Mouse (Mus musculus): Measurements from ENCODE around the gene Slc25a29. TPM values are rescaled to one million over a fixed set of nuclear protein-coding genes. Genes with fewer than 3 reads are reported as not detected.
A peak's percentile ranks its signal among the peaks of the same experiment; 100 is the strongest.

The Slc25a29 gene
- total RNA-seq, 2 experiments from 2014 or later = 2.1 to 2.2 TPM

GRCm38 (mm10) chr12:108833408-108833807 is 2.3 kb downstream of the Slc25a29 start:
- no peak for DNase-seq

DNA sequence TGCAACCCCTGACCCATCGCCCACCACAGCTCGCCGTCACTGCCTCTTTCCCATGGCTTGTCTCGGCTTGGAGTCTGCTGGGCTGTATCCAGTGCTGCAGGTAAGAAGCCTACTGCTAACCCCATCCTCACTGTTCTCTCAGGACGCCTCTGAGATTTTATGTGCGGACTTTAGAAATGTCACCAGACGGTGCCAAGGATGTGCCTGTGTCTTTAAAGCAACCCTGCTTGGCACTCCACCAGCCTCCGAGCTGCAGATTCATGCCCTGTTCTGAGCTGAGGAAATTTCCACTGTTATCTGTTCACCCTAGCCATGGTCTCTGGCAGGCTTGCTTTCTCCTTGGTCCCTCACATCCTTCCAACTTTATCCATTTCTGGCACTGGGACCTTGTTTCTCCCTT is 2.8 kb downstream of the Slc25a29 start:
- no peak for DNase-seq

- peak; percentile 55 for DNase-seq
Measured at GRCm38 (mm10) chr12:108831966-108832643, 3.6 kb downstream of the Slc25a29 start.

GRCm38 (mm10) chr12:108830358-108830757 is 5.3 kb downstream of the Slc25a29 start:
- DNase-seq = no peak

GRCm38 (mm10) chr12:108829636-108830035 is 6.0 kb downstream of the Slc25a29 start:
- no peak for DNase-seq

DNA sequence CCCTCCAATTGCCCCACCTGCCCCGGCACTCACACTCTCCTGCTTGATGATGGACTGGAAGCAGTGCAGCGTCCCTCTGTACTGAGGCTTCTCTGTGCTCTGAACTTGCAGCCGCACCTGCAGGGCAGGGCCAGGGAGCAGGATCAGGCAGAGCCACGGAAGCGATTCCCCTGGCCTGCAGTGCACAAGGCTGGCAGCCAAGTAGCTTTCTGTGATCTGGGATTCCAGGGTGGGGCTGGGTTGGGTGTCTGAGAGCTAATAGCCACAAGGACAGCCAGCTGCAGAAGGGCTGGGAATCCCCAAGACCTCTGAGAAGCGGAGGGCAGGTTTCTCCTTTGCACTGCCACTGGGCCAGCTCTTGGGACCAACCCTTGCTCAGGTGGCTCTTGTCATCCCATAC is 8.0 kb downstream of the Slc25a29 start:
- no peak for DNase-seq

DNA sequence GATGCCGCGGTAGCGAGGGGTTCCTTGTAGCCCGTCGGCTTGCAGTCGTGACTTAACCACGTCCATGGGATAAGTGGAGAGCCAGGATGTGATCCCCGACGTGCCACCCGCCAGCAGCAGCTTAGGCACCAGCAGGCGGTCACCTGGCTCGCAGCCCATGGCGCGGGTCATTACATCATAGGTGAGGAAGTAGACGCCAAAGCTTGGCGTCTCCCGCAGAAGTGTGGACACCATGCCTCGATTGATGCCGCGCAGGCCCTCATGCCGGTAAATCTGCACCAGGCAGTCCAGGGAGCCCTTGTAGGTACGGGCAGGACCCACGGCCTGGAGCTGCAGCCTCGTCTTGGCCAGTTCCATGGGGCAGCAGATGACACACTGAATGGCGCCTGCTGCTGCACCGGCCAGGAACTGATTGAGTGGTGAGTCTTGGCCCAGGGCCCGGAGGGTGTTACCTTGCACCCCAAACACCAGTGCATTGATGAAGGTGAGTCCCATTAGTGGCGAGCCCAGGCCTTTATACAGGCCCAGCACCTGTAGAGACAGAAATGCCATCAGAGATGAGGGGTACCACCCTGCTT is 8.6 kb downstream of the Slc25a29 start:
- no peak for DNase-seq

DNA sequence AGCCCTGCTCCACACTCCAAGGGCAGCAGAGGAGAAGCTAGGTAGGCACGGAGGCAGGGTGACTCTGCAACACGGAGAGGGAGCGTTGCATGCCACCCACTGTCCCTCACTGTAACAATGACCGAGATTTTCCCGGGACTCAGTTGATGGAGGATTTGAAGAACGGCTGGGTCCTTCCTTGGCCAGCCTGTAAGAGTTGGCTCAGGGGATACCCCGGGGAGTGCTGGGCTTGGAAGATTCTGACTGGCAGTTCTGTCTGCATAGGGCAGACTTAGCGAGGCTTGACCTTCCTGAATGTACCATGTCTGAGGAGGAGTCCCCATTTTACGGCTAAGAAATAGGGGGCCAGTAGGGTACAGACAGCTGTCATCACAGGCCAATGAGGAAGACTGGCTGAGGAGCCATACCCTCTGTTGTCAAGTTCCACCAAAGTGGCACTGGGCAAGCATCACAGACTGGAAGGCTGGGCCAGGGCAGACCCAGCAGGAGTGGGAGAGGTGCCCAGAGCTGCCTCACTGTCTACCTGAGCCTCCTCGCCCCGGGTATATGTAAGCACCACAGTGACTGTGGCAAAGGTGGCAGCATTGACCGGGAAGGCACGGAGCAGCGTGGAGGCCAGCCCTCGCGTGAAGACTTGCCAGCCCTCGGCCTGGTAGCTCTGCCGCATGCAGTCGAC is 9.3 kb downstream of the Slc25a29 start:
- no peak for DNase-seq

GRCm38 (mm10) chr12:108825561-108826224 is 10.0 kb downstream of the Slc25a29 start:
- DNase-seq = no peak

GRCm38 (mm10) chr12:108824225-108824874 is 11.3 kb downstream of the Slc25a29 start:
- no peak for DNase-seq

DNA sequence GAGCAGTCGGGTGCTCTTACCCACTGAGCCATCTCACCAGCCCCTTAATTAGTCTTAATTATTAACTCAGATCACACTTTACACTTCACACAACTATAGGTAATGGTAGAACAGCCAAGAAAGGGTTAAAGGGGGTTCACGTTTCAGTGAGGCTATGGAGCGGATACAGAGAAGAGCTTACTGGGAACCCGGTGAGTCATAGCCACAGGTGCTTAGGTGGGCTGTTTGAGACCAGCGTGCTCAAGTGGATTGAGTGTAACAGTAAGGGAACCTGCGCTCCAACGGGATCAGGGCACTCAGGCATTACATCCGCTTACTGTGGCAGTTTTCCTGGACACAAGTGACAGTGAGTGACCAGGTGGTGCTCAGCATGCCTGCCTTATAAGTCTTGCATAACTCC is 12.6 kb downstream of the Slc25a29 start:
- no peak for DNase-seq

- no peak for DNase-seq
Measured at GRCm38 (mm10) chr12:108820461-108820860, 15.2 kb downstream of the Slc25a29 start.

DNA sequence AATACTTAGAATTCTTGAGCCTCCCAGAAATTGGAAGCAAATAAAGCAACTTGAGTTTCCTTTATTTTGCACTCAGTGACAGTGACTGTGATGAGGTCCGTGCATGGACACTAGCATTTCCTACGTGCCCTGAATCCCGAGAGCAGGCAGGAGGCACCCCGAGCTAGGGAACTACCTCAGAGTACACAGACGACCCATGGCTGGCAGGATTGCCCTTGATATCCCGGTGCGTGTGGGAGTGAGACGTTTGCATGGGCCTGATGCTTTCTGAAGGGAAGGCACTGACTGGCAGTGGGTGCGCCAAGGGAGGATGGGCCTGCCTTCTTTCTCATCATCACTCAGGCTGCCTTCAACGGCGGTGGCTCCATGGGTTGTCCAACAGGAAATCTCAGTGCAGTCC is 19.1 kb downstream of the Slc25a29 start:
- no peak for DNase-seq

DNA sequence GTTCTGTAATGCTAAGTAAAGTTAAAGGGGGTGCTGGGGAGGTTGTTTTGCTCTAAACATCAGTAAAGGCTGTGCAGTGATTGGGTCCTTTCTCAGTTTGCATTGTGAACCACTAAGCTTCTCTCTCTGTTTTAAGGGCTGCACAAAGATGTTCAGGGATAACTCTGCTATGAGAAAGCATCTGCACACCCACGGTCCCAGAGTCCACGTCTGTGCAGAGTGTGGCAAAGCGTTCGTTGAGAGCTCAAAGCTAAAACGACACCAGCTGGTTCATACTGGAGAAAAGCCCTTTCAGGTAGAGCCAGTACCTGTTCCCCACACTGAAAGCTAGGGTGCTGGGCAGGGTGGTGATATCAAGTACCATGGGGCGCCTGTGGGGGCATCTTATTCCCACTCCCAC is 21.2 kb downstream of the Slc25a29 start:
- DNase-seq = no peak

DNA sequence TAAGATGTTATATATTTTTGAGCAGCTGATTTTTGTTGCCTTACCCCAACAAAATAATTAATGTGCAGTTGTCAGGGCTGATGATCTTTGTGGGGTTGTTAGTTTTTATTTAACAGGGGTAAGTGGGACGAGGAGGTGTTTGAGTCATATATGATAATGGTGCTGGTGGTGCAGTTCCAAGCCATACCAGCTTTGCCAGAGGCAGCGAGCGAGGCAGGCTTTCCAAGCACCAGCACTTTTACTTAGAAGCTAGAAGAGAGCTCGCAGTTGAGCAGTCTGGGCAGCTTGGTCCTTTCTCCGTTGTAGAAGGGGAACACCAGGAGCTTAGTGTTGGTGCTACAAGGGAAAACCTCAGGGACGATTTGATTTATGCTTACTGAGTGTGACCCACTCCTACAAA is 23.2 kb downstream of the Slc25a29 start:
- DNase-seq = no peak

GRCm38 (mm10) chr12:108811133-108811532 is 24.6 kb downstream of the Slc25a29 start:
- peak; percentile 25 for DNase-seq

DNA sequence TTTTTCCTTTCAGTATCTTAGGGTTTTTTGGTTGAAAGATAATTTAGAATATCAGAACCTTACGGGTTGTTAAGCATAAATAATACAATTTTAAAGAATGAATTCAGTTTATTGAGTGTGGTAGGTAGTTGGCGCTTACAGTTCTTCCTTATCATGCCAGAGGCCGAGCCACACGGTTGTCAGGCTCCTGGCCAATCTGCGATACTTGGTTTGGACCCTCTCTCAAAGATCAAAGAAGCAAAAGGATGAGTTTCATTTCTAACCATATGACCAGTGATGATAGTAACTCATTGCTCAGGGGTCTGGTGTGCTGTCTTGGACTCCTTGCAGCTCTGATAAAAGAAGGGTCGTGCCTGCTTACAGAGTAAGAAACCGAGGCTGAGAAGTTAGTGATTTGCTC is 25.4 kb downstream of the Slc25a29 start:
- DNase-seq = no peak

DNA sequence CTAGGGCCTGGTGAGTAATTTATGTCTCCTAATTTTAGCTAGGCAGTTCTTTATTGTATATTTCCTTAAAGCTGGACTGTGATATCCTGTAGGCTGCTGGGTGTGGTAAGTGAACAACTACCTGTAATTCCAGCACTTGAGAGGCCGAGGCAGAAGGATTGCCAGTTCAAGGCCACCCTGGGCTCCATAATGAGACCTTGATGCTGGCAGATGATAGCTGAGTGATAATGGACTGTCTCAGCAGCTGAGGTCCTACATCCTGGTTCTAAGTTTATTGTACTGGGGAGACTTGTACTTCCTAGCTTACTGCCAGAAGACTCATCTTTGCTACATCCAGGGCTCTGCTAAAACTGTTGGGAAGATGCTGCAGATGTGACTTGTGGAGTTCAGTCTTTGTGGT is 25.9 kb downstream of the Slc25a29 start:
- no peak for DNase-seq

- no peak for DNase-seq
Measured at GRCm38 (mm10) chr12:108808465-108808864, 27.2 kb downstream of the Slc25a29 start.

DNA sequence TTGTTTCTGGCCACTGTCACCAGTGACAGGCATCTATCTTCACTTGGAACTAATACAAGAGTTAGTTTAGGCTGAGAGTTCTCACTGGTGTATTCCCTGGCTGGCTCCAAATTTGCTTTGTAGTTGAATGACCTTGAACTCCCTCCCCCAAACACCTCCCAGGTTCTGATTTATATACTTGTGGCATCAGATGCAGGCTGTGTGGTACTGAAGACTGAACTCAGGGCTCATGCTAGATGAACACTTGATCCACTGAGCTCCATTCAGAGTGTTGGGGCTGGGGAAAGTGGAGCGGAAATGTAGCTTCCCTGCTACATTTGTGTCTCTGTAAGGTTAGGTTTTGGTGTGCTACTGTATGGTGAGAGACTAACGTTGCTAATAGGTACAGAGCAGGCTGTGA is 31.3 kb downstream of the Slc25a29 start:
- DNase-seq = no peak

- no peak for DNase-seq
Measured at GRCm38 (mm10) chr12:108801613-108802012, 34.1 kb downstream of the Slc25a29 start.

DNA sequence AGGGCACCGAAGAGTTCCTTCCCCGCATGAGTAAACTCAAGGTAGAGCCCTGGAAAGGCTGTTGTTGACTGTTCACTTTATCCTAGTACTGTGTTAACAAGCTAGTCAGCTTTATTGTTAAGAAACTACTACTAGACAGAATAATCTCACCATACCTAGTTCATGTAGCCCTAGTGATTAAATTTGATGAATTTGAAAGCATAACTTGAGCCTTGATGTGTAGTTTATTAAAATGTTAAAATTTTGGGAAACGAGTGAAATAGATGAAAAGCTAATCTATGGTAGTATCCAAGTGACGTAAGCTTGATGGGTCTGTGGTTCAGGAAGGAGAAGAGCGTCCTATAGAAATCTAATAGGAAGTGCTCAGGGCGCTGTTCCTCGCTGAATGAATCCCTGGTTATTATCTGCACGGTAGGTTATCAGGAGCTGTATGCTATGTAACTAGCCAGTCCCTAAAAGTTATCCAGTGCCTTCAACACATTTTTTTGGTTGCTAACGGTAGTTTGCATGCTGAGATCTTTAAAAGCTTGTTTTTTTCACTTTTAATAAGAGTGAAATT is 40.6 kb downstream of the Slc25a29 start:
- DNase-seq = no peak
